Mouse (Mus musculus) heart, postnatal 36 days (tissue): ENCODE data around the gene Myt1l. TPM values are rescaled to one million over a fixed set of nuclear protein-coding genes. Genes with fewer than 3 reads are reported as not detected.

Experiments
- DNase-seq, 2 experiments: peaks; one replicate each; pipeline ENCODE4 v3.0.0; 2021 to 2022
- intact Hi-C: fragments of 180-260 bp; cut with DNase I; formaldehyde crosslinking; loops from one replicate; pipeline ENCODE4 v1.15.1; 2025
- total RNA-seq, 2 experiments: library from RNA; stranded (reverse); gene quantifications; 2 replicates each; pipeline ENCODE4 v1.2.3; 2021

Myt1l gene
- total RNA-seq, 2 experiments from 2014 or later, result 0.16 TPM; not detected in 1

DNA sequence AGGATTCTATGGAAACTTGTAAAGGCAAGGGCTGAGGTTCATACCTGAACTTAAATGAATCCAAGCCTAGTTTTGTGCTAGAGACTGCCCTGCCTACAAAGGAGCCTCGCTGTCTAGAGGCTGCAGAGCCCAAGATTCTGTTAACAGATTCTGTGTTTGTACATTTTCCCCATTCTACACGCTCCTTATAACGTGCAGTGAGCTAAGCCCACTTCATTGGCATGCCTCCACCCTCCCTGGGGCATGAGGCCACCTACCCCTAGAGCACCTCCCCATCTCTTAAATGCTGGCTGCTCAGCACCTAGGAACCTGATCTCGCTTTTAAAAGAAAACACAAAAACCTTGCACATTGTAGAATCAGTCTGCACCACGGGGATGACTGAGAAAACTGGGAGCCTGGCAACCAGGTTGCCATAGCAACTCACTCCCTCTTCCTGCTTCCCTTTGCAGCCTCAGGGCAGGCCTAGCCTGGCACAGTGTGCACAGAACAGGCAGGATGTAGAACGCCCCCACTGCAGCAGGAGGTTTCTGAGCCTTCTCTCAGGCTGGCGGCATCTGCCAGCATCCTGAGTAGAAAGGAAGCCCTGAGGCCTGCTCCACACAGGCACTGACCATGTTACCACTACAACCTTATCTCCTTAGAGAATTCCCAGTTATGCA, 344.1 kb downstream of the Myt1l start:
- DNase-seq, result no peak
- intact Hi-C loops, result no loop called here

DNA sequence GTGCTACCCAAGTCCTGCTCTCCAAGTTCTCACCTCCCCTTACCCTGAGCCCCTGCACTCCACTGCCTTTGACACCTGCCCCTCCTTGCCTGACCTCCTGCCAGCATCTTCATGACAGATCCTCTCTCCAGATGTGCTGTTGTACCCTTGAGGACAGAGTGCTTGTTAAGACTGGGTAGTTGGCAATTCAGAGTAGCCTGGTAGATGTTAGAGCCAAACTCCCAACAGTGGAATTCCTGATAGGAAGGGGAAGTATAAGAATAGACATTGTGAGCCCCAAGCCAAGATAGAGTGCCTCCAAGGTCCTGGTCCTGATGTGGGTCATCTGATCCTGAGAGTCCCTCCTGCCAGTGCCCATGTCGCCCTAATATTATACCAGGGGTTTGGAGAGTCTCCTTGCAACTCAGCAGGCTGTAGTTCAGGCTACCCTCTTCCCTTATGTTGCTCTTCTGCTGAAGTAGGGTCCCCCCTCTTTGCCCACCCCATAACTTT, 345.1 kb downstream of the Myt1l start:
- DNase-seq, result peak in 1 of 2 experiments; percentile 15
- intact Hi-C loops, result no loop called here

DNA sequence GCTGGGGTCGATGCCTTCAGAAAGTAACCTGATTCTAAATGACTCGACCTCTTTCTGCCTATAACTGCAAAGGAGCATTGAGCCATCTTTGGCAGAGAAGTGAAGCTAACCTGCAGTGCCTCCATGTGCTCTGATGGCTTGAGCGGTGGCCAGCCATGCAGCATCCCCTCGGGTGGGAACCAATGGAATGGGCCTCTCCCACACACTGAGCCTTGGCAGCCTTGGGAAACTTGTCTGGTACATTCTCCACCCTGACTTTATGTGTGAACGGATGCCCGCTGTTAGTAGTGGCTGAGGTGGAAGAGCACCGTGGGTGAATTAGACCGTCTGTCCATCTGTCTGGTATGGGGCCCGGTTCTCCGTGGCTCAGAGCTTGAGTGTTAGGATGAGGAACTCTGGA, 349.8 kb downstream of the Myt1l start:
- no peak for DNase-seq
- intact Hi-C loops, result no loop called here

DNA sequence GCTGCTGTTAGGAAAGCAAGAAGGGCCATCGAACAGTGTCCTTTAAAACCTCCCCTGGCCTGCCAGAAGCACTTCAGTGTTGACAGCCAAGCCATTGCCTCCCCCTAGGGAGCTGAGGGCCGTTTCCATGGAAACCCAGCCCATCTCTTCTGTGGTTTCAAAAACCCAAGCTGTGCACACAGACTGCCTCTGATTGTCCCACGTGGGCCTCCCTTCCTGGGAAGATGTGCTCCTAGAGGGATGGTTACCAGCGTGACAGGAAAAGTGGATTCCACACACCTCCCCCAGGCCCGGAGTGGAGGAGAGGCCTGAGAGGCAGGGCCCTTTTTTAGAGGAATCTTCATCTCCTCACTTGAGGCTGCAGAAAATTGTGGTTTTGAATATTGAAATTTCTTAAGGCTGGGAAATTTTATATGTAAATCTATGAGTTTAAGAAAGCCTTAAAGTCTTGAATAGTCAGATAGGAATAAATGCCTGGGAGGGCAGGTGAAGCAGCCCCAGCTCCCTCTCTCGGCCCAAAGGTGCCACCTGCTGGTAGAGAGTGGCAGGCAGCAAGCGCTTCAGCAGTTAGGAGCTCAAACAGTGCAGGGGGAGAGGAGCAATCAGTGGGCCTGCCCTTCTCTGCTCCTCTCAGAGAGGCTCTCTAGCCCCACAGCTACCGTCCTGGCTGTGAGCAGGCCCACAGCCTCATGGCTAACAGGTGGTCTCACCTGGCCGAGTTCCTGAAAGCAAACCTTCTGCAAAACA, 354.9 kb downstream of the Myt1l start:
- DNase-seq, result peak; percentile 65 to 74

DNA sequence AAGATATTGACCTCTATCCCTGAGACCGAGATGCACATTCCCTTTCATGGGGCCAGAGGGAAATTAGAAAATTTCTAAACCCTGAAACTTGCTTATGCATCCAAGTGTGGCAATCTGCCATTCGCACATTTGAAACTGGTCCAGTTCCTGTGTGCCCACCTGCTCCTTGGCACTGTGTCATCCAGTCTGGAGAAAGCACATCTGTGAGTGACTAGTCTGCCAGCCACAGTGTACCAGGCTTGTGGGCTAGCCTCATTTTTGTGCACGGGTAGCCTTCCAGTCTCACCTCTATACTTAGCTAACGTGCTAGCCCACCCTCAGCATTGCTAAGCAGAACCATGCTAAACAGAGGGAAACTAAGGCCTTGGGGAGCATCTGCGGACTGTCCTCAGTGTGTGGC, 356.2 kb downstream of the Myt1l start:
- intact Hi-C loops, result loop anchor here (5.0 kb wide), 2 partner anchors 47 to 1297 kb away; no protein-coding TSS in a partner anchor
- DNase-seq, result no peak

More for the DNA sequence above, 354.9 kb downstream of the Myt1l start:
- intact Hi-C loops, result loop anchor here (1.0 to 5.0 kb wide), 3 partner anchors 46 to 1296 kb away; no protein-coding TSS in a partner anchor

DNA sequence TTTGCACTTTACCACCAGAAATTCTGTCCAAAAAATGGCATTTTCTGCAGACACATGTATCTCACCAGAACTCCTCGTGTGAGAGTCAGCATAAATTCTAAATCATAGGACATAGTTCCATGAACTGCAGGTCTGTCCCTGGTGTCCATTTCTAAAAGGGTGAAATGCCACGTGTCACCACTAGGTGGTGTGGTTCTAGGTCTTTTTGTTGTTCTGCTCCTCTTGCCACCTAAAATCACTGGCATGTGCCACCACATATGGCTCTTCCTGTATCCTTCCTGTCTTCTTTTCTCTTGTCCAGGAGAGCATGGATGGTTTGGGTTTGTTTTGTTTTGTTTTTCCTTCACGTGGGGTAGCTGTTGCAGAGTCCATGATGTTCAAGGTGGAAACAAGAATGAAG, 366.5 kb downstream of the Myt1l start:
- intact Hi-C loops, result no loop called here
- peak; percentile 24 to 33 for DNase-seq

DNA sequence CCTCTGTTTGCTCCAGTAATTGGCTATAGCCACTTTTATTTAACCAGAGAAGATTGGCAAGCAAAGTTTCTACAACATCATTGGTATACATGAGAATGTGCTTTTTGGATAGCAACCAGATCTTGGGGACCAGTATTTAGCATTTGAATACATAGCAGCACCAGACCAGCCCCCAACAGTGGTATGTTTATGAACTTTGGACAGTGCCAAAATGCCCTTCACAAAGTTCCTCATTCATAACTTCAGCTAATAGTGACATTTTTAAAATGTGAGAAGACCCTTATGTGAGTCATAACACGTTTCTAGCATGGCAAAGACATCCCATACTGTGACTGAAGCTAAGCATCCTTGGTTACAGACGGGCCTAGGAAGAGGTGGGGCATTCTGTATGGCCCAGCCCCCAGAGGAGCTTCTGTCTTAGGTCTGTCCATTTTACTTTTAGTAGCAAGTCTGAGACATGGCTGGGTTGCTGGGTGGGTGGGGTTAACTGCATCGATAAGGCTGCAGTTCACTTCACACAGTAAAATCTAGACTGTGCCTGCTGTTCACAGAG, 369.4 kb downstream of the Myt1l start:
- no peak for DNase-seq
- intact Hi-C loops, result no loop called here

DNA sequence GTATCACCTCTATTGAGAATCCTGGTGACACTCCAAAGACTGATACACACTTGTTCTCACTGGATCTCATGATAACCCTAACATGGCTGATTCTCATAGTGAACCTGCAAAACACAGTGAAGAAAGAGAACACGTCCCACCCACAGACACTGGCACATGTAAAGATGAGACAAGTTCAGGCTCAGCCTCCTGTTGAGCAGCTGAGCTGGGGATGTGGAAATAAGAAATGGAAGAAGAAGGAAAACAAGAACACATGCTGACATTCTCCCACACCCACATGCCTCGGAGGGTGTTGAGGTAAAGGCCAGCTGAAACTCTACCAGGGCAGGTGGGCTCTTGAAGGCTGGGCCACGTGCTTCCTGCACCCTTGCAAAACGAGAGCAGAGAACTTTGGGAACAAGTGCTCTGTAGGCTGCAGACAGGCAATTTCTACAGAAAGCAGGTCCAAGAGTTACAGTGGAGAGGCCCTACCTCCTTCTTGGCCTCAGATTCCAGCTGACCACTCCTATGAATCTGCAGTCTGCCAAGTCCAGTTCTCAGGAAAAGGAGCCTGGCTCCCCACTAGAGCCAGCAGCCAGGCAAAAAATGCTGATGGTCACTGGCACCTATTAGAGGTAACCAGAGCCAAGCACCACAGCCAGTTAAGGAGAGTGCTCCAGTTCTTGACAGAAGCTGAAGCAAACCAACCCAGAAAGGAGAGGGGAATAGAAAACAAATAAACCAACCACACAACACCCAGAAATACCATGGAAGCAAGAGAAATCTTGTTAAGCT, 376.1 kb downstream of the Myt1l start:
- no peak for DNase-seq
- intact Hi-C loops, result no loop called here

DNA sequence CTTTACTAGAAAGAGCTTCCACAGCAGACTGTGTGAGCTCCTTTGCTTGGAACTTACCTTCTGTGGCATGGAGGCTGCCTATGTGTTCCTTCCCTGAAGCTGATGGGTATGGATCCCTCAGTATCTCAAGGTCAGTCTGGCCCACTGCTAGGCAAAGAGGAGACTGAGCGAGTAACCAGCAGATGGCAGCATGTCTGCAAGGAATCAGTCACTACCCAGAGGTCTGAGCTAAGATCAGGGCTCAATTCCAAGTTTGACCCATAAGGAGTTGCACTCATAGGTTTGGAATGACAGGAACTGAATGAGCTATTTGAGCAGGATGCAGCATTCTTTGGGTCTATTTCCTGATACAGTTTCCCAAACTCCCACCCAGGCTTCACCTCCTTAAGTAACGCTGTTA, 378.9 kb downstream of the Myt1l start:
- DNase-seq, result peak; percentile 63 to 70
- intact Hi-C loops, result loop anchor here (1.0 to 5.0 kb wide), 3 partner anchors 132 to 675 kb away; partner anchors contain the start of genes Sntg2 and Tmem18

DNA sequence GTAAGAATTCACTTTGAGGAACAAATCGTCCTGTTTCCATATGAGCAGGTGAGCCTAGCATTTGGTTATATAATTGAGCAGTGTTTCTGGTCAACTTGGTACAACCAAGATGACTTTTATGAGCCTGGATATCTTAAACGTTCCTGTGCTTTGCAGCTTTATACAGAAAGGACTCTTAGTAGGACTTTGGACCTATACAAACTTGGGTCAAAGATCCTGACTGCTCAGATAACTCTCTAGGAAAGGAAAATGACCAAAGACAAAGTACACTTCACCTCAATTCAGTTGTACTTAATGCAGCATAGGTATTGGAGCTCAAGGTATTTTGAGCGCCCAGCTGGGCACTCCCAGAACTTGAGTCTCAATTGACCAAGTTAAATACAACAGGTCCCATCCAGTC, 388.0 kb downstream of the Myt1l start:
- intact Hi-C loops, result no loop called here

DNA sequence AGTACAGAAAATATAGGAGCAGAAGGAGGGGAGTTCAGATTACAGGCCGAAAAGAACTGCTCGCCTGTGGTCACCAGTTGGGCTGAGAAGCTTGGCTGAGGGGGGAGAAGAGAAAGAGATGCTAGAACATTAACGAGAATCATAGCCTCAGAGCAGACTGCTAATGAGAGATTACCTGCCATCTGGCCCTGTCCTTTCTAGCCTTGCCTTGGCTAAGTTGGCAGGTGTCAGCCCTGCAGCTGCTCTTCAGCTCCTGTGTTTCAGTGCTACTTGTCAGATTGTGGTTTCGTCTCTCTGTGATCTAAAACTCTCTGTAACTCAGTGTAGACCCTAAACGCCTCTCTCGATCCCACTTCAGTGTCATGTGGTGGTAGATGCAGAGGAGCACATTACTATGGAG, 388.6 kb downstream of the Myt1l start:
- intact Hi-C loops, result no loop called here
- DNase-seq, result no peak

More for the DNA sequence above, 388.0 kb downstream of the Myt1l start:
- no peak for DNase-seq

DNA sequence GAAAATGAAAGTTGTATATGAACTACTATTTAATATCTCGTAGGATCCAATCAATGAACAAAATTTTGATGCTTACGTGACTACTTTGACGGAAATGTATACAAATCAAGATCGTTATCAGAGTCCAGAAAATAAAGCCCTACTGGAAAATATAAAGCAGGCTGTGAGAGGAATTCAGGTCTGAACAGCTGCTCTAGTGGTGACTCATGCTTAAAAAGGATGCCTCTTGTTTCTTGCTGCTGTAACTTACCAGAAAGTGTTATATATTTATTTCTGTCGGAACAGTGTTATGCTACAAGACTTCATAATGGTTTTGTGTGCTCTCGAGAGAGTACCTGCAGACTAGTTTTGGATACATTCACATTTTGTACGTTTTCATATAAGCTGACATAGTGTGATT, 392.1 kb downstream of the Myt1l start:
- DNase-seq, result no peak
- intact Hi-C loops, result no loop called here

DNA sequence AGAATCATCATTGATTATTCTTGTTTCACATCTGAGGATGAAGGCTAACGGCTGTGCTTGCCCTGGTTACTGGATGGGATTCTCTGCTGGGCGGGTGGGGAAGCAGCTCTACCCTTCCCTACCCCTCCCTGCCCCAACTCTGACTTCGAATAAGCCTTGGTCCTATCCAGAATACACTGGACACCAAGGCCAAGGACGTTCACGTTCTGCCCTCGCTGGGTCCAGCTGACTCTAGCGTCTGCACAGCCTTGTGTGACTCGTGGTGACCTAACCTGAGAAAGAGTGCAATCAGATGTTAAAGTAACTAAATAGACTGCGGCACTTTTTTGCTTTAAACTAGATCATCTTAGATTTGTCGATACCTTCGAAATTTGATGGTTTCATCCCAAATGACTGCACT, 393.3 kb downstream of the Myt1l start:
- intact Hi-C loops, result no loop called here
- DNase-seq, result no peak

DNA sequence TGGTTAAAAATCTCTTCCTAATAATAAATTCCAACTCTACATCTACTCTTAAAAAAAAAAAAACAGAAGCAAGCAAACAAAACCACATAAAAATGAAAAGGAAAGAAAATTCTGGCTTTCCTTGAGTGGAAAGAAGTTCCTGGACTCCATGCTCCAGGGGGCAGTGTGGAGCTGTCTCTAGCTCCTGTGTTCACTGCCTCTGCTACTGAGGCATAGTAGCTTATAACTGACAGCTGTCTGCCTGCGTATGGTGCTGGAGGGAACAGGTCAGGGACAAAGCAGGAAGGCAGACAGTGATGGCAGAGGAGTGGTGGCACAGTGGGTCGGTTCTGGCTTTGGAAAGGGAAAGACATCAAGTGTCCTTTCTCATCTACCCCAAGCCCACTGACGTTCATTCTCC, 398.7 kb downstream of the Myt1l start:
- DNase-seq, result peak; percentile 71 to 83
- intact Hi-C loops, result loop anchor here (1.0 to 5.0 kb wide), 4 partner anchors 21 to 445 kb away; partner anchors contain the start of gene Sntg2

DNA sequence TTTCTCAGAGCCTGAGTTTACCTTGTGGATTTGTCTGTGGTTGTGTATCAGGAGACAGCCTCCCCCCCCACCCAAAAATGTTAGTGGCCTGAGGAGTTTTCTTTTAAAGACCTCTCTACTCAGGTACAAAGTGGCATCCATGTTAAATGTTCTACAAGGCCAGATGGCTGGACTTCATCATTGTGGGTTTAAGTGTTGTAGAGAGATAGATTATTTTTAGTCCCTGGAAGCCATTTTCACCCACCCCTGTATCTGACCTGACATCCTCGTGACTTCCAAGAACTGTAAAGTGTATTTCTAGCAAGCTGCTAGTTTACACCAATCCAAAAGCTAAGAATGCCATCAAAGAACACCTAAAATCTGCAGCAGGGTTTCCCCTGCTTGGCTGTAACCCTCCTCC, 402.4 kb downstream of the Myt1l start:
- intact Hi-C loops, result no loop called here
- no peak for DNase-seq

DNA sequence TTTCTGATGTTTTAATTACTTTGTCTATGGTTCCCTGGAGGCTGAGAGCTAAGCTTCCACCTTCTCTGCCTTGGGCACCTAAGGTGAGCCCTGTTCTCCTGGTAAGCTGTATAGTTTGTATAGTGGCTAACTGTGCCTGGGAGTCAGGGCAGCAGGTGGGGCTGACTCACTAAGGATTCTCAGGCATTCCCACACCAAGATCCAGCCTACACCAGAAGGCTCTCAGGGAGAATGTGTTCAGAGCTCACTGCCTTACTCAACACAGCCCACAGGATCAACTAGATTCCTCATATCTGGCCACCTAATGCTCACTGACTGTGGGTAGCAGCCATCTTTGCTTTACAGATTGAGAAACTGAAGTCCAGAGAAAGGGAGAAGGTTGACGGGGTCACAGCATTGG, 404.8 kb downstream of the Myt1l start:
- intact Hi-C loops, result no loop called here
- DNase-seq, result no peak

DNA sequence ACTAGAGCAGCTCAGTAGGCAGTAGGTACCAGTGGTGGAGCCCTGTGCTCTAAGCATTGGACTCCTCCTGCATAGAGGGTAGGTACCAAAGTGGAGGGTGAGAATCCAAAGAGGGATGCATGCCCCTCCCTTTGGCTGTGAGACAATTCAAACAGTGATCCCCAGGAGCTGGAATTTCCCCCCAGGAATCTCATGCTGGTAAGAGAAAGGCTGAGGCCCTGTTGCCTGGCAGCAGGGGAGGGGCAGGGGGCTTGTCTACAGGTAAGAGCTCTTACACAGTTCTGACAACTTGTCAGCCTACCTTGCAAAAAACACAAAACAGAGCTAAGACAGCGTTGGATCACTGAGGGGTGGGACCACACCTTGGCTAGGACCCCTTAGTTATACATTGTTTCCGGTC, 405.3 kb downstream of the Myt1l start:
- DNase-seq, result no peak
- intact Hi-C loops, result no loop called here

DNA sequence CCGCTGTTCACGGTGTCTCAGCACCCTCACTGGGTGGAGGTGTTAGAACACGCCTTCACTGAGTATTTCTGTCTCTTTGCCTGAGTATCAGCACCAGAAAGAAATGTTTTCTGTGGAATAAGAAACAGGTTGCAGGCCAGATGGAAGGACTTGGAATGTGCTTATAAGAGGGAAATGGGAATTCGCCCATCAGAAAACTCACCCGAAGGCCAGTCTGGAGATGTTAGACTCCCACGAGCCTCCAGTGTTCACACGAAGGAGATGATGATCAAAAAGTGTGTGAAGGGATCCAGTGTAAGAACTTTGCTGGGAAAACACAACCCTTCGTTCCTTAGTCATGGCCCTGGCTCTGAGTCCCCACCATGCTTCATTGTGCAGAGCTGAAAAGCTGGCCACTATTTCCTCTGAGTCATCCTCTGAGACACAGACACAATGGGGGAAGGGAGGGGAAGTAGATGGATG, 406.0 kb downstream of the Myt1l start:
- intact Hi-C loops, result no loop called here
- DNase-seq, result no peak

DNA sequence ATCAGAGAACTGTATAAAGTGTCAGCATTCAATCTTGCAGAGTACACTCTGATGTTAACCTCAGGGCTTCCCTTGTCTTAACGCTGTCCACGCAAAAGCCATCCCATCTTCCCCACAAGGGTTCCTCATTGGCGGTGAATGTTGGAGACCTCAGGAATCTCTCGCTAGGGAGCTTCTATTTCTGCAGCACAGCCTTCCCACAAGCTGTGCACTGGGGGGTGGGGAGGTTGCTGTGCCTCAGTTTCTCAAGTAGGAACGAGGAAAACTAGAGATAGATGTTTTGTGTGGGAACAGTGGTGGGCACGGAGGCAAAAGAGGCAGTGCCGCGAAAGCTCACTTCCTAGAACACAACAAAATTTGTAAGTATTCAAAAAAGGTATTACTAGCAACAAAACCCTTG, 409.1 kb downstream of the Myt1l start, which contains the start of gene Pxdn:
Gene Pxdn (plus strand): TSS at position 301 of the 400 bp plus-strand sequence.
- no peak for DNase-seq
- intact Hi-C loops, result no loop called here

DNA sequence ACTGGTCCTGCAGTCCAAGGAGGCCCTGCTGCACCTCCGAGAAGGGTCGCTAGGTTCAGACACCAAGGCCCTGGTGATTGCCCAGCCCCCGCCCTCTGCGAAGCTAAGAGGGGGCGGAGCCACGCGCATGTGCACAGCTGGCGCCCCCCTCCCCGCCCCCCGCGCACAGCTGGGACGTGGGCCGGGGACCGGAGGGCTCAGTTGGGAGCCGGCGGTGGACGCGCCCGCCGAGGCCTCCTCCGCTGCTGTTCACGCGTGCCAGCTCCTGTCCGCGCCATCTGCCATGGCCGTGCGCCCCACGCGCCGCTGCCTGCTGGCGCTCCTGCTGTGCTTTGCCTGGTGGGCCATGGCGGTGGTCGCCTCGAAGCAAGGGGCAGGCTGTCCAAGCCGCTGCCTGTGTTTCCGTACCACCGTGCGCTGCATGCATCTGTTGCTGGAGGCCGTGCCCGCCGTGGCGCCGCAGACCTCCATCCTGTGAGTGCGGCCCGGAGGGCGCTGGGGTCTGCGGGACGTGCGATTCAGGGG, 409.7 kb downstream of the Myt1l start:
- intact Hi-C loops, result loop anchor here (2.0 kb wide), 2 partner anchors 15 to 35 kb away; no protein-coding TSS in a partner anchor
- DNase-seq, result peak; percentile 71 to 73
